Mouse (Mus musculus) lung, embryonic 15.5 days (tissue): Measurements from ENCODE around the gene Map2k7. TPM values are rescaled to one million over a fixed set of nuclear protein-coding genes. Genes with fewer than 3 reads are reported as not detected.
A peak's percentile ranks its signal among the peaks of the same experiment; 100 is the strongest.

ENCODE experiments used
- ATAC-seq: fragments of 200-750 bp; cut with Nextera tagmentation; 2 replicates; pipeline ENCODE4 v1.8.0; 2017; ENCODE audit warnings: moderate number of reproducible peaks, borderline replicate concordance; ENCODE audit not compliant: low FRiP score, low TSS enrichment; ENCODE audit errors: extremely low read depth
- H3K27ac ChIP-seq: fragments of 300-500 bp; sonication (generic); 2 replicates; pipeline ENCODE4 v1.5.1; 2015; ENCODE audit warnings: moderate library complexity, mild to moderate bottlenecking, inconsistent platforms
- H3K27me3 ChIP-seq: fragments of 300-500 bp; sonication (generic); 2 replicates; pipeline ENCODE4 v1.6.1; 2015; ENCODE audit warnings: inconsistent platforms
- H3K36me3 ChIP-seq: fragments of 300-500 bp; sonication (generic); 2 replicates; pipeline ENCODE4 v1.6.1; 2015; ENCODE audit warnings: inconsistent platforms
- H3K4me1 ChIP-seq: fragments of 300-500 bp; sonication (generic); 2 replicates; pipeline ENCODE4 v1.6.1; 2015; ENCODE audit warnings: inconsistent platforms
- H3K4me2 ChIP-seq: fragments of 300-500 bp; sonication (generic); 2 replicates; pipeline ENCODE4 v1.6.1; 2015; ENCODE audit warnings: inconsistent platforms, mild to moderate bottlenecking, moderate library complexity
- H3K4me3 ChIP-seq: fragments of 300-500 bp; sonication (generic); 2 replicates; pipeline ENCODE4 v1.5.1; 2015; ENCODE audit warnings: mild to moderate bottlenecking, inconsistent platforms
- H3K9ac ChIP-seq: fragments of 300-500 bp; sonication (generic); 2 replicates; pipeline ENCODE4 v1.6.1; 2015; ENCODE audit warnings: inconsistent platforms
- H3K9me3 ChIP-seq: fragments of 300-500 bp; sonication (generic); 2 replicates; pipeline ENCODE4 v1.6.1; 2016; ENCODE audit warnings: inconsistent platforms
- WGBS: fragments of 180-500 bp; shearing (Covaris S2); methylation state at CpG from one replicate; pipeline ENCODE4 v1.1.7; 2015; 5-methylcytosine and 5-hydroxymethylcytosine counted together
- polyA plus RNA-seq: library from polyadenylated mRNA; unstranded; fragments of >200 nt; fragmentation: Nextera tagmentation; extraction: Ambion mirVana; gene quantifications from 2 replicates; pipeline ENCODE4 v1.2.1, GENCODE M21; 2015

The Map2k7 gene
- polyA plus RNA-seq, 1 experiment from 2014 or later = 31.3 TPM

DNA sequence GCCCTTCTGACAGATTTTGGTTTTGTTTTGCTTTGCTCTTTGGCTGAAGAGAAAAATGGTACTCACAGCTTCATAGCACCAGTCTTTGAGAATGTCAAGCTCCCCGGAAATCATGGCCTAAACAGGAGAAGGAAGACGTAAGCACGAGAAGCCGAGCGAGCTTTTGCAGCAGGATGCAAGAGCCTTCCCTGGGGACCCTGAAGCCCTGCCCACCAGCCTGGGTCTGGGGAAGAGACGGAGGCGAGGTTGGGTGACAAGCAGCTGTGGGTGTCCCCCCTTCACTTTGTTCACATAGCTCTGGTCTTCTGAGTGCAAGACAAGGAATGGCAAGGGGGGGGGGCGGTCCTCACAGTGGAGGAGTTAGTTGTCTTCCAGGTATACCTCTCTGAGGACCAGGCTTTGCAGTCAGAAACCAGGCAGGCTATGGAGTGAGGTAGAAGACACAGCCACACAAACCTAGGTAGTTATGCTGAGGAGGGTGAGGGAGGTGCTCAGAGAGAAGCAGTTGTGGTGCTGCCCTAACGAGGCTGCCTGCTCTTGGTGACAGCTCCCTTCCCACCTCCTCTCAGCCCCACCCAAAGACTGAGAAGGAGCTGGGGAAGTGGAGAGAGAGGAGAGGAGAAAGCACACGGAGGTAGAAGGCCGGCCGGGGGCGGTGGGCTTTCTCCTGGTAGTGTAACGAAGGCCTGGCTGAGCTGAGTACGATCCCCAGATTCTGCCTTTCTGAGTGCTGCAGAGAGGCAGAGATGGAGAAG lies 26.8 kb downstream of the Map2k7 start:
- H3K9ac ChIP-seq = no peak overlapping the region
- WGBS = 92% methylated on average over 15 of the region's 15 CpGs
- no peak overlapping the region for H3K27ac ChIP-seq
- H3K4me1 ChIP-seq = no peaks in the 10 kb centered on the region
- no peak for ATAC-seq
- H3K36me3 ChIP-seq = peaks cover 89% of the 10 kb centered on the region
- H3K4me2 ChIP-seq = no peak overlapping the region
- H3K27me3 ChIP-seq = no peaks in the 10 kb centered on the region
- H3K9me3 ChIP-seq = no peaks in the 10 kb centered on the region
- H3K4me3 ChIP-seq = no peak overlapping the region

GRCm38 (mm10) chr8:4267627-4268026 lies 29.1 kb downstream of the Map2k7 start:
- H3K27ac ChIP-seq = no peak overlapping the region
- 68% methylated on average over 15 of the region's 15 CpGs for WGBS
- peak; percentile 55 for ATAC-seq
- H3K36me3 ChIP-seq = peaks cover 78% of the 10 kb centered on the region
- no peaks in the 10 kb centered on the region for H3K4me1 ChIP-seq
- no peak overlapping the region for H3K9ac ChIP-seq
- no peaks in the 10 kb centered on the region for H3K9me3 ChIP-seq
- no peak overlapping the region for H3K4me2 ChIP-seq
- no peaks in the 10 kb centered on the region for H3K27me3 ChIP-seq
- H3K4me3 ChIP-seq = no peak overlapping the region

- ATAC-seq = no peak
- Histone ChIP-seq H3K4me2 (no peak overlapping the region), H3K9ac (no peak overlapping the region), H3K36me3 (peaks cover 73% of the 10 kb centered on the region), H3K27me3 (no peaks in the 10 kb centered on the region), H3K9me3 (no peaks in the 10 kb centered on the region), H3K4me3 (no peak overlapping the region), H3K27ac (no peak overlapping the region), H3K4me1 (peaks cover 5% of the 10 kb centered on the region; the same call in 1 of the 2 replicates)
- WGBS = 94% methylated on average over 6 of the region's 6 CpGs
These were observed 31.1 kb downstream of the Map2k7 start for GRCm38 (mm10) chr8:4269609-4270008.

DNA sequence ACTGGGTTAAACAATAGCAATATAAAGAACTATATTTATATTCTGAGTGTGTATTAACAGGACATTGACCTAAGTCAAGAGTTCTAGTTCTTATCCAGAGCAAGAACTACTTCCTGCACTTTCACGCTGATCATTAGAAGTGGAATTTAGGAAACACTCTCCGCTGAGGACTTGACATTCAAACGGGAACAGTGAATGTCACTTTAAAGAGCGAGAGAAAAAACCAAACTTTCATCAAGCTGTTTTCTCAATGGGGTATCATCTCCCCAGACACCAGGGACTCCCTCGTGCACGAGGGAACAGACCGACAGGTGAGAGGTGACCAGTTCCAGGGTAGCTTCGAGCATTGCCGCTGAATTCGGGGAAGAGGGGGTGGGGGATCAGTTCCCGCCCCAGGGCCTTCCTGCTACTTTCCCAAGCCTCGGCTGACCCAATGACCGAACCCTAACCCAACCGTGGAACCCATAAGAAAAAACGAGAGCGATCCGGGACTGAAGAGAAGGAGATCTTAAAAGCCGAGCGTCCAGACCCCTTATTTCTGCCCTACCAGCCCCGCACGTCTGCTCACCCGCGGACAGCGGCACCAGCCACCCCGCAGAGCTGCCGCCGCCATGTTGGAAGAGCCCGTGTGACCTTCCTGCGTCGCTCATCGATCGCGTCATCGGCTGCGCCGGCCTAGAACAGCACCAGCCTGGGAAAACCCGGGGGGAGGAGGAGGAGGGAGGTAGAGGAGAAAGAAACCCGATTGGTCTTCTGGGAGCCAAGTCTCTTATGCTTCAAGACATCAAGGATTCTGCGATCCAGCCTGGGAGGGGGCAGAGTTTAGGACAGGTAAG lies 37.0 kb downstream of the Map2k7 start, which contains the start of gene Timm44:
Gene Timm44, minus strand, starts transcription at position 639 of the 836 bp plus-strand sequence.
- peak within 1 kb of the TSS; percentile 41 for H3K27ac ChIP-seq
- H3K9me3 ChIP-seq = no peaks in the 10 kb centered on the region
- peak; percentile 98 for ATAC-seq
- H3K27me3 ChIP-seq = no peaks in the 10 kb centered on the region
- peak within 1 kb of the TSS; percentile 74 for H3K4me2 ChIP-seq
- peaks cover 10% of the 10 kb centered on the region for H3K4me1 ChIP-seq
- under 1% methylated on average over 39 of the region's 39 CpGs for WGBS
- H3K4me3 ChIP-seq = peak within 1 kb of the TSS; percentile 71
- peaks cover 22% of the 10 kb centered on the region for H3K36me3 ChIP-seq
- H3K9ac ChIP-seq = peak within 1 kb of the TSS; percentile 70

- H3K4me2 ChIP-seq = peak overlapping the region; percentile 74
These were observed 37.5 kb downstream of the Map2k7 start for GRCm38 (mm10) chr8:4276111-4276465.

DNA sequence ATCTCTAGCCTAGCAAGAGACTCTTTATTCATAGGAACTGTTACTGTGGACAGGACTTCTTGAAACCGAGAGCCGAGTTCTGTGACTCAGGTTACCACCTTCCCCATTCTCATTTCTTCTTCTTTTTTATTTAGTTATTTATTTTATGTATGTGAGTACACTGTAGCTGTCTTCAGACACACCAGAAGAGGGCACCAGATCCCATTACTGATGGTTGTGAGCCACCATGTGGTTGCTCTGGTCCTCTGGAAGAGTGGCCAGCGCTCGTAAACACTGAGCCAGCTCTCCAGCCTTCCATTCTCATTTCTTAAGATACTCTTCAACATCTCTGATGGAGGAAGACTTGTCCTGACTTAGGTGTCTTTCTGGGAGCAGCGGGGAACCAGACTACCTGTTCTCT lies 54.2 kb downstream of the Map2k7 start:
- H3K27ac ChIP-seq = no peak overlapping the region
- H3K9me3 ChIP-seq = no peaks in the 10 kb centered on the region
- ATAC-seq = no peak
- no peak overlapping the region for H3K4me3 ChIP-seq
- H3K4me1 ChIP-seq = no peaks in the 10 kb centered on the region
- no peaks in the 10 kb centered on the region for H3K27me3 ChIP-seq
- 88% methylated on average over 5 of the region's 5 CpGs for WGBS
- peaks cover 93% of the 10 kb centered on the region for H3K36me3 ChIP-seq
- no peak overlapping the region for H3K9ac ChIP-seq
- H3K4me2 ChIP-seq = no peak overlapping the region

More at GRCm38 (mm10) chr8:4276111-4276465, 37.5 kb downstream of the Map2k7 start:
- Histone ChIP-seq H3K4me3 (peak overlapping the region; percentile 71), H3K27me3 (no peaks in the 10 kb centered on the region), H3K9me3 (no peaks in the 10 kb centered on the region), H3K36me3 (peaks cover 22% of the 10 kb centered on the region), H3K27ac (peak overlapping the region; percentile 41), H3K9ac (peak overlapping the region; percentile 70), H3K4me1 (peaks cover 10% of the 10 kb centered on the region)
- WGBS = 22% methylated on average over 9 of the region's 9 CpGs
- ATAC-seq = no peak

Other genes starting within 250 kb of the Map2k7 start
- gene Cd209f, start 132.9 kb upstream of the Map2k7 start, polyA plus RNA-seq = not detected in 2 replicates
- gene Cd209g, start 104.6 kb upstream of the Map2k7 start, polyA plus RNA-seq = not detected in 2 replicates
- 21.3 and 23.5 TPM in 2 replicates for gene Evi5l, start 72.2 kb upstream of the Map2k7 start, polyA plus RNA-seq
- 7.5 TPM in 2 replicates for gene Prr36, start 21.3 kb upstream of the Map2k7 start, polyA plus RNA-seq
- 3.8 and 4.2 TPM in 2 replicates for gene Lrrc8e, start 11.9 kb upstream of the Map2k7 start, polyA plus RNA-seq
- gene Gm49320, start 125 bp downstream of the Map2k7 start, polyA plus RNA-seq = 1.4 and 1.5 TPM in 2 replicates
- 2.5 and 3.4 TPM in 2 replicates for gene Tgfbr3l, start 9.5 kb downstream of the Map2k7 start, polyA plus RNA-seq
- gene Snapc2, start 14.3 kb downstream of the Map2k7 start, polyA plus RNA-seq = 60.8 and 61.6 TPM in 2 replicates
- gene Ctxn1, start 20.5 kb downstream of the Map2k7 start, polyA plus RNA-seq = 75.3 and 75.6 TPM in 2 replicates
- gene Timm44, start 37.2 kb downstream of the Map2k7 start, polyA plus RNA-seq = 55.1 and 56.0 TPM in 2 replicates
- 16.8 and 30.8 TPM in 2 replicates for gene Ccl25, start 86.5 kb downstream of the Map2k7 start, polyA plus RNA-seq
- 270 and 272 TPM in 2 replicates for gene Elavl1, start 86.7 kb downstream of the Map2k7 start, polyA plus RNA-seq